Mouse (Mus musculus) midbrain, embryonic 12.5 days (tissue): ENCODE results near the gene Aqp3. TPM values are rescaled to one million over a fixed set of nuclear protein-coding genes. Genes with fewer than 3 reads are reported as not detected.

Source experiments
- ATAC-seq: fragments of 200-750 bp; cut with Nextera tagmentation; 2 replicates; pipeline ENCODE4 v1.8.0; 2017; ENCODE audit warnings: low read depth, moderate TSS enrichment, moderate library complexity; ENCODE audit not compliant: low FRiP score
- H3K27ac ChIP-seq: fragments of 300-500 bp; sonication (generic); replicated peaks from 2 replicates; pipeline ENCODE4 v1.5.1; 2016; ENCODE audit warnings: mild to moderate bottlenecking
- H3K27me3 ChIP-seq: fragments of 300-500 bp; sonication (generic); 2 replicates; pipeline ENCODE4 v1.6.1; 2016; ENCODE audit warnings: mild to moderate bottlenecking
- H3K36me3 ChIP-seq: fragments of 300-500 bp; sonication (generic); 2 replicates; pipeline ENCODE4 v1.6.1; 2016
- H3K4me1 ChIP-seq: fragments of 300-500 bp; sonication (generic); 2 replicates; pipeline ENCODE4 v1.6.1; 2016
- H3K4me2 ChIP-seq: fragments of 300-500 bp; sonication (generic); replicated peaks from 2 replicates; pipeline ENCODE4 v1.6.1; 2016; ENCODE audit warnings: mild to moderate bottlenecking, moderate library complexity
- H3K4me3 ChIP-seq: fragments of 300-500 bp; sonication (generic); 2 replicates; pipeline ENCODE4 v1.5.1; 2016; ENCODE audit warnings: mild to moderate bottlenecking
- H3K9ac ChIP-seq: fragments of 300-500 bp; sonication (generic); replicated peaks from 2 replicates; pipeline ENCODE4 v1.6.1; 2016; ENCODE audit warnings: mild to moderate bottlenecking, moderate library complexity
- H3K9me3 ChIP-seq: fragments of 300-500 bp; sonication (generic); 2 replicates; pipeline ENCODE4 v1.6.1; 2016; ENCODE audit warnings: mild to moderate bottlenecking
- WGBS: fragments of 180-500 bp; shearing (Covaris S2); methylation state at CpG from one replicate; pipeline ENCODE4 v1.1.7; 2016; 5-methylcytosine and 5-hydroxymethylcytosine counted together
- polyA plus RNA-seq: library from polyadenylated mRNA; unstranded; fragments of >200 nt; fragmentation: Nextera tagmentation; extraction: Ambion mirVana; gene quantifications from 2 replicates; pipeline ENCODE4 v1.2.1, GENCODE M21; 2016

Gene Aqp3
- polyA plus RNA-seq, 1 experiment from 2014 or later = 0.65 TPM

- no peaks in the 10 kb centered on the region for H3K9me3 ChIP-seq
- H3K4me2 ChIP-seq = no peak overlapping the region
- H3K4me1 ChIP-seq = peaks cover 3% of the 10 kb centered on the region; the same call in 1 of the 2 replicates
- H3K27me3 ChIP-seq = 0 out of 2 replicates have a peak, but pooled peaks cover 6% of the 10 kb centered on the region
- H3K4me3 ChIP-seq = no peak overlapping the region
- H3K27ac ChIP-seq = no peak overlapping the region
- WGBS = 76% methylated on average over 7 of the region's 7 CpGs
- no peak overlapping the region for H3K9ac ChIP-seq
- H3K36me3 ChIP-seq = no peaks in the 10 kb centered on the region
- no peak for ATAC-seq
Observed at GRCm38 (mm10) chr4:41051781-41052180, 46.2 kb downstream of the Aqp3 start.

- 0 out of 2 replicates have a peak overlapping the region, but pooled peaks have one; percentile 7 for H3K4me3 ChIP-seq
- H3K4me2 ChIP-seq = peak overlapping the region; percentile 44
- H3K36me3 ChIP-seq = no peaks in the 10 kb centered on the region
- H3K9me3 ChIP-seq = no peaks in the 10 kb centered on the region
- no peak overlapping the region for H3K27ac ChIP-seq
- H3K27me3 ChIP-seq = 0 out of 2 replicates have a peak, but pooled peaks cover 6% of the 10 kb centered on the region
- H3K4me1 ChIP-seq = peaks cover 3% of the 10 kb centered on the region; the same call in 1 of the 2 replicates
- H3K9ac ChIP-seq = peak overlapping the region; percentile 46; the same call in 1 of the 2 replicates
- ATAC-seq = peak; percentile 56; the same call in 1 of the 2 replicates
- 38% methylated on average over 16 of the region's 16 CpGs for WGBS
Observed at GRCm38 (mm10) chr4:41050726-41051675, 47.0 kb downstream of the Aqp3 start.

- H3K36me3 ChIP-seq = no peaks in the 10 kb centered on the region
- no peaks in the 10 kb centered on the region for H3K9me3 ChIP-seq
- H3K27ac ChIP-seq = no peak overlapping the region
- H3K4me2 ChIP-seq = no peak overlapping the region
- H3K4me1 ChIP-seq = peaks cover 3% of the 10 kb centered on the region; the same call in 1 of the 2 replicates
- 0 out of 2 replicates have a peak, but pooled peaks cover 6% of the 10 kb centered on the region for H3K27me3 ChIP-seq
- no peak overlapping the region for H3K9ac ChIP-seq
- H3K4me3 ChIP-seq = no peak overlapping the region
- no peak for ATAC-seq
- 73% methylated on average over 2 of the region's 2 CpGs for WGBS
Observed at GRCm38 (mm10) chr4:41048926-41049325, 49.1 kb downstream of the Aqp3 start.

DNA sequence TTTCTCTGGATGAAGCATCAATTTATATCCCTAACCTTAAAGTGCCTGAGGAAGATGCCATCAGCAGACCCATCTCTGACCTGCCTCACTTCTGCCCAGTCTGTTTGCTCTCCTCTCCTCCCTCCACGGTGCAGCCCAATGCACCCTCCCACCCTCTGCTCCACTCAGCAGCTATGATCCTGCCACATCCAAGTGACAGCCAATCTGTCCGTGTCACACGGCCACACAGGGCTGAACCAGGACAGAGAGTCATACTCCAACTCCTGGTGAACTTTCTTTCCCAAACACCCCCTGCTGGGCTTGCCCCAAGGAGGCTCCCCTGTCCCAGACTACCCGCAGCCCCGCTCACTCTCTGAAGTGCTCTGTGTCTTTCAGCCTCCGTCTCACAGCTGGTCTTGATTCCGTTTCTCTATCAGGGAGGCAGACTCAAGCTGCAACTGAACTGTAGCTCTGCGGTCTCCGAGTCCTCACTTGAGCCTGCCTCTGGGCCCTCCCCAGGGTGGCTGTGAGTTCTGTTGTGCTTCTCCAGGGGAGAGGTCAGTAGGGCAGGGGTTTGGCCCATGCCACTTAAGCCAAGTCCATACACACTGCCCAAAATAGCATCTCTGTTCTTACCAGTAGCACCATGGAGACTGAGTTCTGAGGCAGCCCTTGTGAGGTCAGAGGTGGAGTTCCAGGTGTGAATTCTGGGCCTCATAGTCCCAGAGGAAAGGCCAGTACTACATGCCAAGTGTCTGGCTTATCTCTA, 50.3 kb downstream of the Aqp3 start, which contains the start of gene Aqp7:
TSS of gene Aqp7 (minus strand) at position 616 of the 748 bp plus-strand sequence.
- 48% methylated on average over 9 of the region's 9 CpGs for whole genome bisulfite sequencing
- Histone ChIP-seq H3K4me1 (peaks cover 3% of the 10 kb centered on the region; the same call in 1 of the 2 replicates), H3K9me3 (no peaks in the 10 kb centered on the region), H3K36me3 (no peaks in the 10 kb centered on the region), H3K4me3 (no peak within 1 kb of the TSS), H3K4me2 (no peak within 1 kb of the TSS), H3K9ac (no peak within 1 kb of the TSS), H3K27me3 (0 out of 2 replicates have a peak, but pooled peaks cover 6% of the 10 kb centered on the region), H3K27ac (no peak within 1 kb of the TSS)
- ATAC-seq = no peak

DNA sequence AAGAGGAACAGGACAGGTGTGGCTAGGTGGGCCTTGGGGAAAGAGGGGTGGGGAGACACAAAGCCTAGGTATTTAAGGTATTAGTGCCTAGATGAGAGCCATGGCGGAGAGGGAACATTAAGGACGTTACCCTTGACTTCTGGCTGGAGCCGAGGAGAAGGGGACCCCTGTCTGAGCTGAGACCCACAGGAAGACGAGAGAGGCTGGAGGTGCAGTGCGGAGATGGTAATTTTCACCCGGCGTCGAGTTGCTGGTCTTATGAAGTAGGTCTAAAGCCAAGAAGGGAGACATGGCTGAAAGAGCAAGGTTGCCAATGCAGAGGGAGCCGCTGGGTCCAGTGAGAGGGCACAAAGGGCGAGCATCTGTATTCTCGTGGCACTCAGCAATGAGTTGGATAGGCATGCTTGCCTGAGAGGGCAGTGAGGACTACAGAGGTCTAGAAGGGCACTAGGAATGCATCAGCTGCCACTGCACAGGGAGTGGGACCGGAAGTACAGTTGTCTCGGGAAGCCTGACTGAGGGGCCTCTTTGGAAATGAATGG, 51.7 kb downstream of the Aqp3 start:
- Histone ChIP-seq H3K4me1 (peaks cover 3% of the 10 kb centered on the region; the same call in 1 of the 2 replicates), H3K27ac (no peak overlapping the region), H3K27me3 (0 out of 2 replicates have a peak, but pooled peaks cover 6% of the 10 kb centered on the region), H3K4me3 (no peak overlapping the region), H3K9me3 (no peaks in the 10 kb centered on the region), H3K9ac (no peak overlapping the region), H3K36me3 (no peaks in the 10 kb centered on the region), H3K4me2 (no peak overlapping the region)
- ATAC-seq = no peak
- WGBS = 84% methylated on average over 13 of the region's 13 CpGs

DNA sequence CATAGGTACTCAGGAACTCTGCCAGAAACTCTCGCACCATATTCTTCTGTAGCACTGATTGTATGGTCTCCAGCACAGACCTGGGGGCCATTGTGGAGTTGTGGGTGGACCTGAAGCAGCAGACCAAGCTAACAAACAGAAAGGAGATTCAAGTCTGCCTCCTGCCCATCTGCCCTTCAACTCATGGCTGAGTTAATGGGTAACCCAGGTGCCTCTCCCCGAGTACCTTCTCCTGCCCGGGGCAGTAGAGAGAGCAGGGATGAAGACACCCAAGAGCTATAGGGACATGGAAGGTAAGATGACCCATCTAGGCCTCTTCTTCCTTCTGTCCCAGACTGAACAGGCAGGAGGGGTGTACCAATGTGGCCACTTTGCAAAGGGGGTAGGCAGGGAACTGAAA, 52.7 kb downstream of the Aqp3 start:
- no peak overlapping the region for H3K9ac ChIP-seq
- WGBS = 91% methylated on average over 3 of the region's 3 CpGs
- no peaks in the 10 kb centered on the region for H3K4me1 ChIP-seq
- no peak overlapping the region for H3K27ac ChIP-seq
- H3K27me3 ChIP-seq = 0 out of 2 replicates have a peak, but pooled peaks cover 6% of the 10 kb centered on the region
- H3K4me3 ChIP-seq = no peak overlapping the region
- no peak for ATAC-seq
- no peaks in the 10 kb centered on the region for H3K9me3 ChIP-seq
- no peak overlapping the region for H3K4me2 ChIP-seq
- no peaks in the 10 kb centered on the region for H3K36me3 ChIP-seq

GRCm38 (mm10) chr4:41043961-41044360, 54.0 kb downstream of the Aqp3 start:
- H3K27ac ChIP-seq = no peak overlapping the region
- WGBS = 79% methylated on average over 5 of the region's 5 CpGs
- no peak for ATAC-seq

DNA sequence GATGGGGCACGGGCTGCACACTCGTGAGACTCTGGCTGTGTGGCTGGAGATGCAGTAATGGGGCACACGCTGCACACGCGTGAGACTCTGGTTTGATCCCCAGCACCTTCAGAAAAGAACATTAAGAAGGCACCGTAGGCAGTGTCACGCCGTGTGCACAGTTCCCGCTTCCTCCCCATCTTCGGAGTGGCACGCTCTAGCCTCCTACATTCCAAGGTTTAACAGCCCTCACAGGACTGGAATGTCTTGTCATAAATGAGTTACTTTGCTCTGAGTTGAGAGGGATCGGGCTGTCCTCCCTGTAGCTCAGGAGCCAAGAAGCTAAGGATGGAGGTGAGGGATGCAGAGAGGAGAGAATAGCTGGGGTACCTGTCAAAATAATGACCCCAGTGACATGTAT, 55.1 kb downstream of the Aqp3 start:
- Histone ChIP-seq H3K27ac (no peak overlapping the region), H3K27me3 (0 out of 2 replicates have a peak, but pooled peaks cover 5% of the 10 kb centered on the region), H3K9ac (no peak overlapping the region), H3K4me2 (no peak overlapping the region), H3K4me1 (no peaks in the 10 kb centered on the region), H3K9me3 (no peaks in the 10 kb centered on the region), H3K4me3 (no peak overlapping the region), H3K36me3 (no peaks in the 10 kb centered on the region)
- WGBS = 86% methylated on average over 12 of the region's 12 CpGs
- no peak for ATAC-seq

More at GRCm38 (mm10) chr4:41043961-41044360, 54.0 kb downstream of the Aqp3 start:
- no peak overlapping the region for H3K4me2 ChIP-seq
- H3K4me1 ChIP-seq = no peaks in the 10 kb centered on the region
- no peak overlapping the region for H3K9ac ChIP-seq
- no peaks in the 10 kb centered on the region for H3K9me3 ChIP-seq
- H3K36me3 ChIP-seq = no peaks in the 10 kb centered on the region
- H3K27me3 ChIP-seq = 0 out of 2 replicates have a peak, but pooled peaks cover 6% of the 10 kb centered on the region
- H3K4me3 ChIP-seq = no peak overlapping the region

Other genes starting within 250 kb of the Aqp3 start
- gene B4galt1, start 244.2 kb downstream of the Aqp3 start, polyA plus RNA-seq = 14.8 and 15.2 TPM in 2 replicates
- not detected in 2 replicates for gene Spink4, start 178.1 kb downstream of the Aqp3 start, polyA plus RNA-seq
- gene Bag1, start 149.9 kb downstream of the Aqp3 start, polyA plus RNA-seq = 218 and 219 TPM in 2 replicates
- 152 and 158 TPM in 2 replicates for gene Chmp5, start 149.8 kb downstream of the Aqp3 start, polyA plus RNA-seq
- gene Nfx1, start 127.3 kb downstream of the Aqp3 start, polyA plus RNA-seq = 102 and 104 TPM in 2 replicates
- gene Aqp7, start 50.0 kb downstream of the Aqp3 start, polyA plus RNA-seq = not detected in 2 replicates
- gene Nol6, start 26.3 kb upstream of the Aqp3 start, polyA plus RNA-seq = 27.4 and 28.2 TPM in 2 replicates
- gene Ube2r2, start 37.6 kb upstream of the Aqp3 start, polyA plus RNA-seq = 97.7 and 115 TPM in 2 replicates
- 74.8 and 75.5 TPM in 2 replicates for gene Ubap2, start 177.0 kb upstream of the Aqp3 start, polyA plus RNA-seq
- 73.1 and 74.9 TPM in 2 replicates for gene Dcaf12, start 216.7 kb upstream of the Aqp3 start, polyA plus RNA-seq